Mouse (Mus musculus) stomach, embryonic 14.5 days (tissue): ENCODE results near the gene Tgfa. TPM values are rescaled to one million over a fixed set of nuclear protein-coding genes. Genes with fewer than 3 reads are reported as not detected.

Source experiments
- ATAC-seq: fragments of 200-750 bp; cut with Nextera tagmentation; 2 replicates; pipeline ENCODE4 v1.8.0; 2017; ENCODE audit warnings: low read depth, moderate TSS enrichment; ENCODE audit not compliant: insufficient number of reproducible peaks, insufficient read depth, low FRiP score
- H3K27ac ChIP-seq: fragments of 300-500 bp; sonication (generic); 2 replicates; pipeline ENCODE4 v1.5.1; 2014; ENCODE audit warnings: mild to moderate bottlenecking, low read length, moderate library complexity, mixed read lengths
- H3K27me3 ChIP-seq: fragments of 300-500 bp; sonication (generic); 2 replicates; pipeline ENCODE4 v1.6.1; 2014; ENCODE audit warnings: low read length, control low read depth, mixed read lengths; ENCODE audit not compliant: control insufficient read depth, insufficient read depth
- H3K36me3 ChIP-seq: fragments of 300-500 bp; sonication (generic); 2 replicates; pipeline ENCODE4 v1.6.1; 2014; ENCODE audit warnings: mild to moderate bottlenecking, control low read depth, low read length, moderate library complexity, mixed read lengths; ENCODE audit not compliant: control insufficient read depth, insufficient read depth
- H3K4me1 ChIP-seq: fragments of 300-500 bp; sonication (generic); 2 replicates; pipeline ENCODE4 v1.6.1; 2014; ENCODE audit warnings: low read length, control low read depth, mixed read lengths; ENCODE audit not compliant: control insufficient read depth, insufficient read depth
- H3K4me2 ChIP-seq: fragments of 300-500 bp; sonication (generic); replicated peaks from 2 replicates; pipeline ENCODE4 v1.6.1; 2014; ENCODE audit warnings: low read depth, low read length, control low read depth
- H3K4me3 ChIP-seq: fragments of 300-500 bp; sonication (generic); 2 replicates; pipeline ENCODE4 v1.5.1; 2014; ENCODE audit warnings: low read depth, low read length, control low read depth
- H3K9ac ChIP-seq: fragments of 300-500 bp; sonication (generic); replicated peaks from 2 replicates; pipeline ENCODE4 v1.6.1; 2014; ENCODE audit warnings: low read depth, mild to moderate bottlenecking, control low read depth, low read length, moderate library complexity, mixed read lengths
- H3K9me3 ChIP-seq: fragments of 300-500 bp; sonication (generic); 2 replicates; pipeline ENCODE4 v1.6.1; 2016; ENCODE audit warnings: low read depth, low read length, control low read depth; ENCODE audit not compliant: control insufficient read depth
- WGBS: fragments of 180-500 bp; shearing (Covaris S2); extraction: QIAGEN DNeasy Blood & Tissue Kit; methylation state at CpG from one replicate; pipeline ENCODE4 v1.1.7; 2014; 5-methylcytosine and 5-hydroxymethylcytosine counted together
- polyA plus RNA-seq: library from polyadenylated mRNA; unstranded; fragments of >200 nt; fragmentation: Nextera tagmentation; extraction: Ambion mirVana; gene quantifications from 2 replicates; pipeline ENCODE4 v1.2.1, GENCODE M21; 2014

Gene Tgfa
- polyA plus RNA-seq, 1 experiment from 2014 or later: 4.7 TPM

DNA sequence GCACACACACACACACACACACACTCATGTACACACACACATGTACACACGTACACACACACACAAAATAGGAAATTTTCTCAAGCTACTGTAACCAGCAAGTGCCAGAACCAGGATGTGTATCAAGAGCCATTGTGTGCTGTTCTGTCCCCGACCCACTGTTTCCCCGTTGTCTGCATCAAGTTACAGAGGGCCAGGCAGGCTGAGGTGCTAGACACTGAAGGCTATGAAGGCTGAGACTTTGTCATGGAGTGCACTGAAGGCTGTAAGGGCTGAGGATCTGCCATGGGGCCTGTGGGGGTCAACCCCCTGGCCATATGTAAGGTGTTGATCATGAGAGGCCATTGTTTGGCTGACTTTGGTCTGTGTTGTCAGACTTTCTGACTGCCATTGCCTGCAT, 15.6 kb downstream of the Tgfa start:
- no peak overlapping the region for H3K4me3 ChIP-seq
- ATAC-seq: no peak

DNA sequence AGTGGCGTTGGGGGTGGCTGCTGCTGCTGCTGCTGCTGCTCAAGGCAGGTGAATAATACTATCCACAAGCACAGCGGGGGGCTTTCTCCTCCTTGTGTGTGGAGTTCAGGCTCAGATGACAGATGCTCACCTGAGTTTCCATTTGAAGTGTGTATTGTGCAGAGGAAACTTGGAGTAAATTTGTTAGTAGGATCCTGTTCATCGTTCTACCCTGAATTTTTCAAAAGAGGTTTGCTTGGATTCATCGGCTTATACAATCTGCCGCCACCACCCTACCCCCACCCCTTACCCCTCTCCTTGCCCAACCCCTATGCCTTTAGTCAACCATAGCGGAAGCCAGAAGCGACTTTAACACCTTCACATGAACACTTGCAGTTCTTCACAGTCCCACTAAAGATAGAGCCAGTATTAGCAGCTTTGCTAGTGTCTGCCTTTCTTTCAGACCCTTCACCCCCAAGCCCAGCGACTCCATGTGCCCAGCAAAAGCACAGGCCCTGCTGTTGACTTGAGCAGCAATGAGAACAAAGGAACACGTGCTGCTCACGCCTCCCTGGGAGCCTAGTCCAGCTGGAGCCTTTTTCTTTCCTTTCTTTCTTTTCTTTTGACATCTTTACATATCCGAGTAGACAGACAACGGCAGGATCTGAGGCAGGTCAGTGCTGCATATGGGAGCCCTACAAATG, 16.2 kb downstream of the Tgfa start:
- Histone ChIP-seq H3K4me1 (no peaks in the 10 kb centered on the region), H3K36me3 (no peaks in the 10 kb centered on the region), H3K4me3 (no peak overlapping the region), H3K4me2 (no peak overlapping the region), H3K27me3 (no peaks in the 10 kb centered on the region), H3K9me3 (no peaks in the 10 kb centered on the region), H3K27ac (no peak overlapping the region), H3K9ac (no peak overlapping the region)
- no peak for ATAC-seq
- 69% methylated on average over 12 of the region's 12 CpGs for WGBS

More for the DNA sequence above, 15.6 kb downstream of the Tgfa start:
- Histone ChIP-seq H3K27me3 (no peaks in the 10 kb centered on the region), H3K27ac (no peak overlapping the region), H3K9ac (no peak overlapping the region), H3K4me2 (no peak overlapping the region), H3K36me3 (no peaks in the 10 kb centered on the region), H3K4me1 (no peaks in the 10 kb centered on the region), H3K9me3 (no peaks in the 10 kb centered on the region)
- 72% methylated on average over 3 of the region's 3 CpGs for WGBS

DNA sequence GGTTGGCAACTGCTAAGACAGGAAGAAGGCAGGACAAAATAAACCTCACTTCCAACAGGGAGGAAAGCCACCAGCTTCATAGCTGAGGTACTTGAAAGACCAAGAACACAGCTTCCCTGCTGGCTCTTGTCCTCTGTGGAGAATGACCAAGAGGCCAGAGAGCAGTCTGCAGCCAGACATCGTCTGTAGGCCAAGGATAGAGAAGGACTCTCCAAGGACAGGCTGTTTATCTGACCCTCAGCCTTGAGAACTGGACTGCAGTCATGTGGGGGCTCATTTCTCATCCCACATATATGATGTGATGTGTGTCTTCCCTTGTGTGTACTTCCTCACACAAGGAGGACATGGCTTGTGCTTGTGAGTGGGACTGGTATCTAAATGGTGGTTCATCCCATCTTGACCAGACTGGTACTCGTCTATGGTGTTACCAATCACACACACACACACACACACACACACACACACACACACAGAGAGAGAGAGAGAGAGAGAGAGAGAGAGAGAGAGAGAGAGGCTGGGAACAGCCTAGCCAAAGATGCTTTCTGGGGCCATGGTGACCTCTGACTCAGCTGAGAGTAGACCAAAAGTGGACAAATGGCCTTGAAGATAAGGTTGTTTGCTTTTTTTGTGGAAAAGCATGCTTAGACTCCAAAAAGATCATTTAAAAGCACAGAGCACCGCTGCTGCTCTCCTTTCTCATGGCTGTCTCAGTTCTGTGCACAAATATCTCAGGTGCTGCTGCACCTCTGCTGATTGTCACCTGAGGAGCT, 18.0 kb downstream of the Tgfa start:
- Histone ChIP-seq H3K9ac (no peak overlapping the region), H3K4me3 (no peak overlapping the region), H3K36me3 (no peaks in the 10 kb centered on the region), H3K27ac (no peak overlapping the region), H3K4me1 (no peaks in the 10 kb centered on the region), H3K27me3 (no peaks in the 10 kb centered on the region), H3K4me2 (no peak overlapping the region), H3K9me3 (no peaks in the 10 kb centered on the region)
- ATAC-seq: no peak
- WGBS: 57% methylated on average over 3 of the region's 3 CpGs

DNA sequence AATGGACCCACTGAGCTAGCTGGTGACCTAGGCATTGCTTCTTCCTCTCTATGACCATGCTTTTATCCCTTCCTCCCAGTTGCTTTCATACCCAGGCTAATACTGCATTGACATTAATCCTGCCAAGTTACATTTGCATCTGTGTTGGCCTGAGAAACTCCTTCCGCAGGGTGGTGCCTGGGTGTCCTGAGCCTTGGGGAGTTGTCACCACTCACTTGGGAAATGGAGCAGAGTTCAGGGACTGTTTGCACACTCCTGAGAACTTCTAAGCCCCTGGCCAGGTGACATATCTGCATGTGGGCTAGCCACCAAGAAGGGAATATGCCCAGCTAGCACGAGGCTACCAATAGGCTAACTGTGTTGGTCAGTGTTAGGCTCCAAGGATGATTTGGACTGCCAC, 23.0 kb downstream of the Tgfa start:
- no peaks in the 10 kb centered on the region for H3K27me3 ChIP-seq
- no peak overlapping the region for H3K9ac ChIP-seq
- H3K27ac ChIP-seq: no peak overlapping the region
- H3K4me2 ChIP-seq: no peak overlapping the region
- no peaks in the 10 kb centered on the region for H3K9me3 ChIP-seq
- H3K4me3 ChIP-seq: no peak overlapping the region
- H3K36me3 ChIP-seq: no peaks in the 10 kb centered on the region
- ATAC-seq: no peak
- H3K4me1 ChIP-seq: 0 out of 2 replicates have a peak, but pooled peaks cover 4% of the 10 kb centered on the region
- 84% methylated on average over 2 of the region's 2 CpGs for WGBS

DNA sequence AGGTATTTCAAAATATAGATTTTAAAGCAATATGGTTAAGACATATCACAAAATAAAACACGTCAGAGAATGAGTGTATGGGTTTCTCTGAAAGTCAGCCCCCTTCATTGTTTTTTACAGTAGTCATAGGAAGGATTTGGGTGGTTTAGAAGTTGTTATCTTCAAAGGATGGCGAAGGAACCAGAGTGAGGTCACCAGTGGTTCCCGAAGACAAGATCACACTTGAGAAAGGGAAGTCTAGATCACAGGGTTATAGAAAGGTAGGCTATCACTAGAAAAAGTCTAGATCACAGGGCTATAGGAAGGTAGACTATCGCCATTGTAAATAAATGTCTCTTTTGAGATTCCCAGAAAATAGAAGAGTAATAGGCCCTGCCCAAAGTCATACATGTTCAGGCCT, 23.7 kb downstream of the Tgfa start:
- Histone ChIP-seq H3K27ac (no peak overlapping the region), H3K9ac (no peak overlapping the region), H3K4me1 (0 out of 2 replicates have a peak, but pooled peaks cover 4% of the 10 kb centered on the region), H3K27me3 (no peaks in the 10 kb centered on the region), H3K36me3 (no peaks in the 10 kb centered on the region), H3K4me2 (no peak overlapping the region), H3K4me3 (no peak overlapping the region), H3K9me3 (no peaks in the 10 kb centered on the region)
- no peak for ATAC-seq
- 82% methylated on average over 4 of the region's 4 CpGs for WGBS

DNA sequence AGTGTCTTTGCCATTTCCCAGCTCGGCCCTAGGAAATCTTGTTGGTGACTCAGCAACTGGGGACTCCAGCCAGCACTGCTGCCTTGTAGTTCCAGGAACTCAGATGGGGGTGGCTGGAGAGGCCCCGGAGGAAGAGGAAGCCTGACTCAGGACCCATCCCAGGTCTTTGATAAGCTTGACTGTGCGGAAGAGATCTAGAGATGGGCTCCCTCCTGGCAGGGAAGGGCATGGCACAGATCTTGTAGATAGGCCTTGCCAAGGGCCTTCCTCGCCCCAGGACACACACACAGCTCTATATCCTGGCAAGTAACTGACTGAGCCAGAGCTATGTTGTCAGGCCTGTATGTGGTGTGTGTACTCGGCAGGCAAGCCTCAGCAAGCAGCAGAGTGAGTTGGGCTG, 24.5 kb downstream of the Tgfa start:
- no peak for ATAC-seq

DNA sequence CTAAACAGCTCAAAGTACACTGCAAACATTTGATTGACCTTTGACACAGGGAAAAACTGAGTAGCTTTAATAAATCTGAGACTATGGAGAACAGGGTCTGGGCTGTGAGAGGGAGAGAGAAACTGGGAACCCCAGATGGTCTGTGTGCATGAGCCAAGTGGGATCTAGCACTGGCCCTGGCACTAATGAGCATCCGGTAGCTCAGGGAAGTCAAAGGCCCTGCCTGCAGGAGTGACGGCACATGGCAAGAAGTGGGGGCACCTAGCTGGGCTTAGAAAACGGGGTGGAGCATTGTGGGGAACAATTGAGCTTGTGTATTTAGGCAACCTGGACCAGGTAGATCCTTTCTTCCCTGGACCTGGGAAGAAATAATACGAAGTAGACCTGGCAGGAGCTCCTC, 25.1 kb downstream of the Tgfa start:
- Histone ChIP-seq H3K9me3 (no peaks in the 10 kb centered on the region), H3K4me1 (0 out of 2 replicates have a peak, but pooled peaks cover 4% of the 10 kb centered on the region), H3K4me3 (no peak overlapping the region), H3K27me3 (no peaks in the 10 kb centered on the region), H3K4me2 (no peak overlapping the region), H3K9ac (no peak overlapping the region), H3K27ac (no peak overlapping the region; the same call in 1 of the 2 replicates), H3K36me3 (no peaks in the 10 kb centered on the region)
- ATAC-seq: no peak
- 55% methylated on average over 4 of the region's 4 CpGs for WGBS

More for the DNA sequence above, 24.5 kb downstream of the Tgfa start:
- no peaks in the 10 kb centered on the region for H3K9me3 ChIP-seq
- H3K36me3 ChIP-seq: no peaks in the 10 kb centered on the region
- H3K4me2 ChIP-seq: no peak overlapping the region
- H3K4me1 ChIP-seq: 0 out of 2 replicates have a peak, but pooled peaks cover 4% of the 10 kb centered on the region
- peak overlapping the region; percentile 33; the same call in 1 of the 2 replicates for H3K27ac ChIP-seq
- WGBS: 61% methylated on average over 5 of the region's 5 CpGs
- H3K9ac ChIP-seq: no peak overlapping the region
- H3K27me3 ChIP-seq: no peaks in the 10 kb centered on the region
- no peak overlapping the region for H3K4me3 ChIP-seq

DNA sequence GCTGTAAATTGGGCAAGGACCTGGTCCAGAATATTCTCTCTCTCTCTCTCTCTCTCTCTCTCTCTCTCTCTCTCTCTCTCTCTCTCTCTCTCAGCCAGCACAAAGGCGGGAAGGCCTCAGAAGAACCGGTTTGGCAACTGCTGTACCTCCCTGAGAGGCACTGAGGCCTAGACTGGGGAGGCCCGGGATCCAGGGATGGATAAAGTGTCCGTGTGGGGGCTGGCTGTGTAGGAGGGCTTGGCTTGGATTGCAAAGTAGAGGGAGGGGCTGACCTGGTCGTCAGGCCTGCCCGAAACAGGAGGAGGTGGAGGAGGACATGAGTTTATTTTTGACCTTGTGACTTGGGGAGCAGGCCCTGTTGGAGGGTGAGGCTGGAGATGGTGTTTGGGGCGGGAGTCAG, 27.4 kb downstream of the Tgfa start:
- no peaks in the 10 kb centered on the region for H3K27me3 ChIP-seq
- no peaks in the 10 kb centered on the region for H3K36me3 ChIP-seq
- H3K4me1 ChIP-seq: 0 out of 2 replicates have a peak, but pooled peaks cover 4% of the 10 kb centered on the region
- H3K27ac ChIP-seq: peak overlapping the region; percentile 57
- ATAC-seq: peak; percentile 89
- no peak overlapping the region for H3K4me2 ChIP-seq
- H3K9ac ChIP-seq: no peak overlapping the region
- H3K4me3 ChIP-seq: no peak overlapping the region
- 28% methylated on average over 7 of the region's 7 CpGs for WGBS
- H3K9me3 ChIP-seq: no peaks in the 10 kb centered on the region
